Mouse (Mus musculus) heart, postnatal 25 days (tissue): ENCODE measurements at regions not wholly inside any gene's neighbourhood (a gene's known extent, or its start where the extent isn't known, plus 50 kb on each side); places are given as distances from the start of the nearest gene placed in this dataset.
A peak's percentile ranks its signal among the peaks of the same experiment; 100 is the strongest.

Source experiments
- DNase-seq: peaks from one replicate; pipeline ENCODE4 v3.0.0; 2022; ENCODE audit warnings: low spot score
- intact Hi-C: fragments of 180-260 bp; cut with DNase I; formaldehyde crosslinking; loops from one replicate; pipeline ENCODE4 v1.15.1; 2025

- no peak for DNase-seq
- intact Hi-C loops = no loop called here
Measured at GRCm38 (mm10) chr15:90021746-90022312, 180.2 kb upstream of the Syt10 start.

GRCm38 (mm10) chr15:90023164-90023563 is 181.5 kb upstream of the Syt10 start:
- DNase-seq = no peak
- intact Hi-C loops = no loop called here

GRCm38 (mm10) chr15:90034356-90034755 is 189.8 kb upstream of the Alg10b start:
- intact Hi-C loops = no loop called here
- DNase-seq = no peak

- DNase-seq = no peak
- intact Hi-C loops = no loop called here
Measured at GRCm38 (mm10) chr15:90045683-90046082, 178.4 kb upstream of the Alg10b start.

GRCm38 (mm10) chr15:90062021-90062420 is 162.1 kb upstream of the Alg10b start:
- intact Hi-C loops = no loop called here
- DNase-seq = no peak

- intact Hi-C loops = no loop called here
Measured at GRCm38 (mm10) chr15:90065768-90066167, 158.3 kb upstream of the Alg10b start.

GRCm38 (mm10) chr15:90072078-90072477 is 152.0 kb upstream of the Alg10b start:
- intact Hi-C loops = no loop called here
- peak; percentile 10 for DNase-seq

More at GRCm38 (mm10) chr15:90065768-90066167, 158.3 kb upstream of the Alg10b start:
- no peak for DNase-seq

GRCm38 (mm10) chr15:90082175-90082951 is 141.7 kb upstream of the Alg10b start:
- intact Hi-C loops = no loop called here
- no peak for DNase-seq

- intact Hi-C loops = no loop called here
Measured at GRCm38 (mm10) chr15:90109445-90109988, 114.6 kb upstream of the Alg10b start.

GRCm38 (mm10) chr15:90113611-90114010 is 110.5 kb upstream of the Alg10b start:
- DNase-seq = no peak
- intact Hi-C loops = no loop called here

More at GRCm38 (mm10) chr15:90109445-90109988, 114.6 kb upstream of the Alg10b start:
- no peak for DNase-seq

GRCm38 (mm10) chr15:90119747-90120146 is 104.4 kb upstream of the Alg10b start:
- intact Hi-C loops = no loop called here
- no peak for DNase-seq

GRCm38 (mm10) chr15:90123999-90124398 is 100.1 kb upstream of the Alg10b start:
- no peak for DNase-seq
- intact Hi-C loops = no loop called here

GRCm38 (mm10) chr15:90125146-90125545 is 99.0 kb upstream of the Alg10b start:
- intact Hi-C loops = no loop called here
- no peak for DNase-seq

- DNase-seq = no peak
- intact Hi-C loops = no loop called here
Measured at GRCm38 (mm10) chr15:90131777-90132176, 92.3 kb upstream of the Alg10b start.

- DNase-seq = no peak
- intact Hi-C loops = no loop called here
Measured at GRCm38 (mm10) chr15:90140966-90141365, 83.1 kb upstream of the Alg10b start.

- DNase-seq = no peak
- intact Hi-C loops = no loop called here
Measured at GRCm38 (mm10) chr15:90148663-90149062, 75.4 kb upstream of the Alg10b start.

- DNase-seq = no peak
- intact Hi-C loops = no loop called here
Measured at GRCm38 (mm10) chr15:90153821-90154560, 70.1 kb upstream of the Alg10b start.
